Mouse (Mus musculus) hindbrain, embryonic 11.5 days (tissue): ENCODE measurements at regions not wholly inside any gene's neighbourhood (a gene's known extent, or its start where the extent isn't known, plus 50 kb on each side); places are given as distances from the start of the nearest gene placed in this dataset.
"Not testable (repeated sequence)": the region's sequence is repeated elsewhere in the genome, so short reads cannot be mapped to it uniquely, and the experiment has no call there.

ENCODE experiments used
- ATAC-seq: fragments of 200-750 bp; cut with Nextera tagmentation; 2 replicates; pipeline ENCODE4 v1.8.0; 2017; ENCODE audit warnings: mild to moderate bottlenecking, moderate TSS enrichment, moderate library complexity; ENCODE audit not compliant: low FRiP score
- DNase-seq: peaks from one replicate; pipeline ENCODE4 v3.0.0-alpha.2; 2015; ENCODE audit warnings: low spot score
- H3K27ac ChIP-seq: fragments of 300-500 bp; sonication (generic); 2 replicates; pipeline ENCODE4 v1.5.1; 2014; ENCODE audit warnings: mild to moderate bottlenecking, low read depth, low read length
- H3K27me3 ChIP-seq: fragments of 300-500 bp; sonication (generic); 2 replicates; pipeline ENCODE4 v1.6.1; 2014; ENCODE audit warnings: mild to moderate bottlenecking, low read length, moderate library complexity, mixed read lengths; ENCODE audit not compliant: control insufficient read depth, insufficient read depth
- H3K36me3 ChIP-seq: fragments of 300-500 bp; sonication (generic); 2 replicates; pipeline ENCODE4 v1.6.1; 2014; ENCODE audit warnings: mild to moderate bottlenecking, low read length, moderate library complexity, mixed read lengths; ENCODE audit not compliant: control insufficient read depth, insufficient read depth
- H3K4me1 ChIP-seq: fragments of 300-500 bp; sonication (generic); replicated peaks from 2 replicates; pipeline ENCODE4 v1.6.1; 2014; ENCODE audit warnings: low read length, mixed read lengths; ENCODE audit not compliant: control insufficient read depth, insufficient read depth
- H3K4me2 ChIP-seq: fragments of 300-500 bp; sonication (generic); replicated peaks from 2 replicates; pipeline ENCODE4 v1.6.1; 2014; ENCODE audit warnings: mild to moderate bottlenecking, low read depth, low read length
- H3K4me3 ChIP-seq: fragments of 300-500 bp; sonication (generic); 2 replicates; pipeline ENCODE4 v1.5.1; 2014; ENCODE audit warnings: low read depth, low read length
- H3K9ac ChIP-seq: fragments of 300-500 bp; sonication (generic); 2 replicates; pipeline ENCODE4 v1.6.1; 2014; ENCODE audit warnings: low read depth, low read length
- H3K9me3 ChIP-seq: fragments of 300-500 bp; sonication (generic); 2 replicates; pipeline ENCODE4 v1.6.1; 2016; ENCODE audit warnings: low read length; ENCODE audit not compliant: control insufficient read depth
- WGBS: fragments of 180-500 bp; shearing (Covaris S2); extraction: QIAGEN DNeasy Blood & Tissue Kit; methylation state at CpG from one replicate; pipeline ENCODE4 v1.1.7; 2014; 5-methylcytosine and 5-hydroxymethylcytosine counted together

- WGBS, result 67% methylated on average over 1 of the region's 1 CpGs
- not testable (repeated sequence) for DNase-seq, H3K36me3 ChIP-seq, ATAC-seq, H3K27ac ChIP-seq, H3K27me3 ChIP-seq, H3K4me3 ChIP-seq, H3K4me2 ChIP-seq, H3K9ac ChIP-seq, H3K9me3 ChIP-seq, H3K4me1 ChIP-seq
Measured at GRCm38 (mm10) chr4:22144834-22145233, 212.5 kb upstream of the Fbxl4 start.

- DNase-seq (no peak), ATAC-seq (no peak)
- 74% methylated on average over 6 of the region's 6 CpGs for whole genome bisulfite sequencing
- no peaks in the 10 kb centered on the region for H3K9me3 ChIP-seq
- no peak overlapping the region for H3K4me3 ChIP-seq
- H3K36me3 ChIP-seq, result no peaks in the 10 kb centered on the region
- H3K4me1 ChIP-seq, result no peaks in the 10 kb centered on the region
- no peak overlapping the region for H3K4me2 ChIP-seq
- no peak overlapping the region for H3K9ac ChIP-seq
- no peaks in the 10 kb centered on the region for H3K27me3 ChIP-seq
- H3K27ac ChIP-seq, result no peak overlapping the region
Measured at GRCm38 (mm10) chr4:22146648-22147409, 210.5 kb upstream of the Fbxl4 start.

- no peak for DNase-seq
- H3K4me3 ChIP-seq, result no peak overlapping the region
- no peaks in the 10 kb centered on the region for H3K9me3 ChIP-seq
- H3K27me3 ChIP-seq, result no peaks in the 10 kb centered on the region
- H3K36me3 ChIP-seq, result no peaks in the 10 kb centered on the region
- no peak for ATAC-seq
- H3K4me2 ChIP-seq, result no peak overlapping the region
- H3K27ac ChIP-seq, result no peak overlapping the region
- no peak overlapping the region for H3K9ac ChIP-seq
- no peaks in the 10 kb centered on the region for H3K4me1 ChIP-seq
- 21% methylated on average over 10 of the region's 10 CpGs for WGBS
Measured at GRCm38 (mm10) chr4:22151899-22152493, 205.3 kb upstream of the Fbxl4 start.

- no peak for ATAC-seq
- WGBS, result 37% methylated on average over 7 of the region's 7 CpGs
- H3K4me3 ChIP-seq, result no peak overlapping the region
- H3K9ac ChIP-seq, result no peak overlapping the region
- no peak overlapping the region for H3K4me2 ChIP-seq
- DNase-seq, result no peak
- no peak overlapping the region for H3K27ac ChIP-seq
- H3K36me3 ChIP-seq, result no peaks in the 10 kb centered on the region
- H3K9me3 ChIP-seq, result no peaks in the 10 kb centered on the region
- H3K4me1 ChIP-seq, result no peaks in the 10 kb centered on the region
- H3K27me3 ChIP-seq, result no peaks in the 10 kb centered on the region
Measured at GRCm38 (mm10) chr4:22152971-22153544, 204.3 kb upstream of the Fbxl4 start.

GRCm38 (mm10) chr4:22153620-22154019 is 203.7 kb upstream of the Fbxl4 start:
- WGBS, result 72% methylated on average over 6 of the region's 6 CpGs
- no peak overlapping the region for H3K4me2 ChIP-seq
- DNase-seq (no peak), ATAC-seq (no peak)
- no peak overlapping the region for H3K4me3 ChIP-seq
- no peak overlapping the region for H3K27ac ChIP-seq
- H3K36me3 ChIP-seq, result no peaks in the 10 kb centered on the region
- H3K4me1 ChIP-seq, result no peaks in the 10 kb centered on the region
- H3K9me3 ChIP-seq, result no peaks in the 10 kb centered on the region
- no peaks in the 10 kb centered on the region for H3K27me3 ChIP-seq
- no peak overlapping the region for H3K9ac ChIP-seq

- no peaks in the 10 kb centered on the region for H3K9me3 ChIP-seq
- no peaks in the 10 kb centered on the region for H3K36me3 ChIP-seq
- no peaks in the 10 kb centered on the region; the same call in 1 of the 2 replicates for H3K4me1 ChIP-seq
- H3K4me3 ChIP-seq, result no peak overlapping the region
- H3K27ac ChIP-seq, result no peak overlapping the region
- H3K4me2 ChIP-seq, result no peak overlapping the region
- H3K27me3 ChIP-seq, result no peaks in the 10 kb centered on the region
- peak; percentile 56 for DNase-seq
- no peak overlapping the region for H3K9ac ChIP-seq
- peak; percentile 92 for ATAC-seq
- 47% methylated on average over 1 of the region's 1 CpGs for WGBS
Measured at GRCm38 (mm10) chr4:22186422-22186821, 170.9 kb upstream of the Fbxl4 start.

GRCm38 (mm10) chr4:22188141-22189006 is 169.0 kb upstream of the Fbxl4 start:
- ATAC-seq (no peak), DNase-seq (no peak)
- 84% methylated on average over 13 of the region's 13 CpGs for WGBS

GRCm38 (mm10) chr4:22196501-22196900 is 160.8 kb upstream of the Fbxl4 start:
- H3K4me3 ChIP-seq, result no peak overlapping the region
- ATAC-seq (no peak), DNase-seq (no peak)
- 88% methylated on average over 3 of the region's 3 CpGs for WGBS
- H3K4me1 ChIP-seq, result no peaks in the 10 kb centered on the region
- H3K4me2 ChIP-seq, result no peak overlapping the region
- no peaks in the 10 kb centered on the region for H3K36me3 ChIP-seq
- H3K27ac ChIP-seq, result no peak overlapping the region
- H3K9me3 ChIP-seq, result no peaks in the 10 kb centered on the region
- H3K27me3 ChIP-seq, result no peaks in the 10 kb centered on the region
- H3K9ac ChIP-seq, result no peak overlapping the region

More at GRCm38 (mm10) chr4:22188141-22189006, 169.0 kb upstream of the Fbxl4 start:
- Histone ChIP-seq H3K9me3 (no peaks in the 10 kb centered on the region), H3K27ac (no peak overlapping the region), H3K9ac (no peak overlapping the region), H3K27me3 (no peaks in the 10 kb centered on the region), H3K4me1 (no peaks in the 10 kb centered on the region; the same call in 1 of the 2 replicates), H3K4me2 (no peak overlapping the region), H3K4me3 (no peak overlapping the region), H3K36me3 (no peaks in the 10 kb centered on the region)
